Mouse (Mus musculus) stomach, embryonic 14.5 days (tissue): ENCODE data around the gene Chd6. TPM values are rescaled to one million over a fixed set of nuclear protein-coding genes. Genes with fewer than 3 reads are reported as not detected.

Experiments
- ATAC-seq: fragments of 200-750 bp; cut with Nextera tagmentation; 2 replicates; pipeline ENCODE4 v1.8.0; 2017; ENCODE audit warnings: low read depth, moderate TSS enrichment; ENCODE audit not compliant: insufficient number of reproducible peaks, insufficient read depth, low FRiP score
- H3K27ac ChIP-seq: fragments of 300-500 bp; sonication (generic); 2 replicates; pipeline ENCODE4 v1.5.1; 2014; ENCODE audit warnings: mild to moderate bottlenecking, low read length, moderate library complexity, mixed read lengths
- H3K27me3 ChIP-seq: fragments of 300-500 bp; sonication (generic); 2 replicates; pipeline ENCODE4 v1.6.1; 2014; ENCODE audit warnings: low read length, control low read depth, mixed read lengths; ENCODE audit not compliant: control insufficient read depth, insufficient read depth
- H3K36me3 ChIP-seq: fragments of 300-500 bp; sonication (generic); 2 replicates; pipeline ENCODE4 v1.6.1; 2014; ENCODE audit warnings: mild to moderate bottlenecking, control low read depth, low read length, moderate library complexity, mixed read lengths; ENCODE audit not compliant: control insufficient read depth, insufficient read depth
- H3K4me1 ChIP-seq: fragments of 300-500 bp; sonication (generic); 2 replicates; pipeline ENCODE4 v1.6.1; 2014; ENCODE audit warnings: low read length, control low read depth, mixed read lengths; ENCODE audit not compliant: control insufficient read depth, insufficient read depth
- H3K4me2 ChIP-seq: fragments of 300-500 bp; sonication (generic); replicated peaks from 2 replicates; pipeline ENCODE4 v1.6.1; 2014; ENCODE audit warnings: low read depth, low read length, control low read depth
- H3K4me3 ChIP-seq: fragments of 300-500 bp; sonication (generic); 2 replicates; pipeline ENCODE4 v1.5.1; 2014; ENCODE audit warnings: low read depth, low read length, control low read depth
- H3K9ac ChIP-seq: fragments of 300-500 bp; sonication (generic); replicated peaks from 2 replicates; pipeline ENCODE4 v1.6.1; 2014; ENCODE audit warnings: low read depth, mild to moderate bottlenecking, control low read depth, low read length, moderate library complexity, mixed read lengths
- H3K9me3 ChIP-seq: fragments of 300-500 bp; sonication (generic); 2 replicates; pipeline ENCODE4 v1.6.1; 2016; ENCODE audit warnings: low read depth, low read length, control low read depth; ENCODE audit not compliant: control insufficient read depth
- WGBS: fragments of 180-500 bp; shearing (Covaris S2); extraction: QIAGEN DNeasy Blood & Tissue Kit; methylation state at CpG from one replicate; pipeline ENCODE4 v1.1.7; 2014; 5-methylcytosine and 5-hydroxymethylcytosine counted together
- polyA plus RNA-seq: library from polyadenylated mRNA; unstranded; fragments of >200 nt; fragmentation: Nextera tagmentation; extraction: Ambion mirVana; gene quantifications from 2 replicates; pipeline ENCODE4 v1.2.1, GENCODE M21; 2014

The Chd6 gene
- polyA plus RNA-seq, 1 experiment from 2014 or later = 52.2 TPM

- Histone ChIP-seq H3K27ac (no peak overlapping the region), H3K9ac (no peak overlapping the region), H3K4me1 (peaks cover 3% of the 10 kb centered on the region; the same call in 1 of the 2 replicates), H3K4me3 (no peak overlapping the region), H3K9me3 (no peaks in the 10 kb centered on the region), H3K36me3 (peaks cover 41% of the 10 kb centered on the region), H3K4me2 (no peak overlapping the region), H3K27me3 (no peaks in the 10 kb centered on the region)
- 0 out of 2 replicates have a peak, but pooled peaks have one; percentile 33 for ATAC-seq
- 57% methylated on average over 6 of the region's 6 CpGs for WGBS
Measured at GRCm38 (mm10) chr2:160990339-160991070, 118.4 kb downstream of the Chd6 start.

DNA sequence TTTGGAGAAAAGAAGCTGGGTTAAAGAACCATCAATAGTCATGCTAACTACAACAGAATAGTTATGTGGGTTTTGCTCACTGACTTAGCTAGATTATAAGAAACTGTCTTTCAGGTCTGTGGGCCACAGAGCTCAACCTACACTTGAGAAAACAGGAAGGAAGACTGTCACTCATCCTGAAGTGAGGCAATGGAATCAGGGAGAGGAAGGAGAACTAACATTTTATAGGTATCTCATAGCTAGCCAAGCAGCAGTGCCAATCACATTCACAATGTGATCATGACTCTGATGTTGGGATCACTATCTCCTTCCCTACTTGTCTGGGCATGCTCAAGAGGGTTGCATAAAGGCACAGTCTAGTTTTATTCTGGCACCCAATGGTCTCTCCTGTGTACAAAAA is 121.4 kb downstream of the Chd6 start:
- Histone ChIP-seq H3K36me3 (peaks cover 58% of the 10 kb centered on the region), H3K9ac (no peak overlapping the region), H3K4me2 (no peak overlapping the region), H3K4me3 (no peak overlapping the region), H3K9me3 (no peaks in the 10 kb centered on the region), H3K27me3 (no peaks in the 10 kb centered on the region), H3K27ac (no peak overlapping the region), H3K4me1 (peaks cover 3% of the 10 kb centered on the region; the same call in 1 of the 2 replicates)
- no peak for ATAC-seq

DNA sequence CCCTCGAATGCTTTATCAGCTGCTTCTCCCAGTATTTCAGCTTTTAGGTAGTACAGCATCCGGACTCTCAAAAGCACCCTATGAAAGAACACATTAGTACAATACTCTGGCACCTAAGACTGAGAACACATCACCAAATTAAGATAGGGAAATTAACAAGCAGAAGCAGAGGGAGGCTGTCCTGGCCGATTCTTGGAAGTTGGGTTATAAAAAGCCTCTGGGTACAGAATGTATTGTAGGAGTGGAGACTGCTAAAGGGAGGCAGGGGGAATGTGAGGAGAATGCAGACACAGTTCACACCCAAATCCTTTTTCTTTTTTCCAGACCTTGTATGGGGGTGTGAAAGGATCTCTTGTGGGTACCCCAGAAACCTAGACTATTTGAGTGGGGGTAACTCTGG is 126.2 kb downstream of the Chd6 start:
- ATAC-seq = no peak
- H3K4me3 ChIP-seq = no peak overlapping the region
- H3K9ac ChIP-seq = no peak overlapping the region
- H3K9me3 ChIP-seq = no peaks in the 10 kb centered on the region
- H3K4me2 ChIP-seq = no peak overlapping the region
- WGBS = 85% methylated on average over 3 of the region's 3 CpGs
- H3K27ac ChIP-seq = no peak overlapping the region
- peaks cover 54% of the 10 kb centered on the region for H3K36me3 ChIP-seq
- no peaks in the 10 kb centered on the region for H3K27me3 ChIP-seq
- no peaks in the 10 kb centered on the region for H3K4me1 ChIP-seq

DNA sequence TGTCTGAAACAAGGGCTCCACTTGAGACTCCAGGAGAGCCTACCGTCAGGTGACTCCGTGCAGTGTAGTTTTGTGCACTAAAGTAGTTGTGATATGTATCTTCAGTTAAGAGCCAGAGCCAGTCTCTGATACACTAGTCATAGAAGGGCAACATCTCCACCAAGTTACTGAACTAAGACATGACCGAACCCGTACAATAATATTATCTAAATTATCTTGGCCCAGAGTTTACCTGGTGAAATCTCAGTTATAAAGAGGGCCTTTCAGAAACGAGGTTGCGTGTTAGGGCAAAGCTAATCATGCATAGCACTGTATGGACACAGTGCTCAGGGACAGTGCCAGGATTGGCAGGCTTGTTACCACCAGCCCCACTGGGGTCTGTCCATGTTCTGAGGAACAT is 127.1 kb downstream of the Chd6 start:
- ATAC-seq = no peak
- peaks cover 54% of the 10 kb centered on the region for H3K36me3 ChIP-seq
- H3K9ac ChIP-seq = no peak overlapping the region
- no peaks in the 10 kb centered on the region for H3K9me3 ChIP-seq
- no peaks in the 10 kb centered on the region for H3K4me1 ChIP-seq
- H3K27me3 ChIP-seq = no peaks in the 10 kb centered on the region
- no peak overlapping the region for H3K4me2 ChIP-seq
- no peak overlapping the region for H3K4me3 ChIP-seq
- no peak overlapping the region for H3K27ac ChIP-seq
- WGBS = 91% methylated on average over 6 of the region's 6 CpGs

- no peak for ATAC-seq
- Histone ChIP-seq H3K36me3 (peaks cover 66% of the 10 kb centered on the region), H3K4me3 (no peak overlapping the region), H3K9me3 (no peaks in the 10 kb centered on the region), H3K9ac (no peak overlapping the region), H3K27ac (no peak overlapping the region), H3K4me2 (no peak overlapping the region), H3K27me3 (no peaks in the 10 kb centered on the region), H3K4me1 (no peaks in the 10 kb centered on the region)
- 91% methylated on average over 1 of the region's 1 CpGs for WGBS
Measured at GRCm38 (mm10) chr2:160978651-160979050, 130.2 kb downstream of the Chd6 start.

GRCm38 (mm10) chr2:160977248-160977647 is 131.6 kb downstream of the Chd6 start:
- no peaks in the 10 kb centered on the region for H3K4me1 ChIP-seq
- no peak overlapping the region for H3K27ac ChIP-seq
- H3K4me2 ChIP-seq = no peak overlapping the region
- H3K36me3 ChIP-seq = peaks cover 60% of the 10 kb centered on the region
- H3K27me3 ChIP-seq = no peaks in the 10 kb centered on the region
- H3K4me3 ChIP-seq = no peak overlapping the region
- no peaks in the 10 kb centered on the region for H3K9me3 ChIP-seq
- no peak overlapping the region for H3K9ac ChIP-seq
- WGBS = 63% methylated on average over 1 of the region's 1 CpGs
- no peak for ATAC-seq

- Histone ChIP-seq H3K4me2 (no peak overlapping the region), H3K4me3 (no peak overlapping the region), H3K9me3 (no peaks in the 10 kb centered on the region), H3K27ac (no peak overlapping the region), H3K4me1 (no peaks in the 10 kb centered on the region), H3K9ac (no peak overlapping the region), H3K27me3 (no peaks in the 10 kb centered on the region), H3K36me3 (peaks cover 54% of the 10 kb centered on the region)
- 77% methylated on average over 5 of the region's 5 CpGs for WGBS
- no peak for ATAC-seq
Measured at GRCm38 (mm10) chr2:160973648-160974215, 135.1 kb downstream of the Chd6 start.

- Histone ChIP-seq H3K36me3 (peaks cover 56% of the 10 kb centered on the region), H3K9me3 (no peaks in the 10 kb centered on the region), H3K4me1 (no peaks in the 10 kb centered on the region), H3K4me3 (no peak overlapping the region), H3K27me3 (no peaks in the 10 kb centered on the region), H3K9ac (no peak overlapping the region), H3K4me2 (no peak overlapping the region), H3K27ac (no peak overlapping the region)
- no peak for ATAC-seq
- WGBS = 93% methylated on average over 7 of the region's 7 CpGs
Measured at GRCm38 (mm10) chr2:160972103-160972792, 136.6 kb downstream of the Chd6 start.
